Mouse (Mus musculus): ENCODE measurements around the gene Nars2.

Gene Nars2

GRCm38 (mm10) chr7:97071512-97071911 lies 120.2 kb downstream of the Nars2 start:
- no peak for DNase-seq (ENCODE audit: low read depth in 1 of 2, low spot score in 2 of 2)

GRCm38 (mm10) chr7:97072061-97072460 lies 120.8 kb downstream of the Nars2 start:
- DNase-seq (ENCODE audit: low read depth in 1 of 2, low spot score in 2 of 2) = no peak

GRCm38 (mm10) chr7:97074974-97075373 lies 123.7 kb downstream of the Nars2 start:
- no peak for DNase-seq (ENCODE audit: low read depth in 1 of 2, low spot score in 2 of 2)

GRCm38 (mm10) chr7:97076977-97077376 lies 125.7 kb downstream of the Nars2 start:
- no peak for DNase-seq (ENCODE audit: low read depth in 1 of 2, low spot score in 2 of 2)

GRCm38 (mm10) chr7:97078685-97079084 lies 127.4 kb downstream of the Nars2 start:
- no peak for DNase-seq (ENCODE audit: low read depth in 1 of 2, low spot score in 2 of 2)

- no peak for DNase-seq (ENCODE audit: low read depth in 1 of 2, low spot score in 2 of 2)
Measured at GRCm38 (mm10) chr7:97079145-97079544, 127.8 kb downstream of the Nars2 start.

- no peak for DNase-seq (ENCODE audit: low read depth in 1 of 2, low spot score in 2 of 2)
Measured at GRCm38 (mm10) chr7:97079651-97080365, 128.5 kb downstream of the Nars2 start.

GRCm38 (mm10) chr7:97080621-97081241 lies 129.4 kb downstream of the Nars2 start:
- DNase-seq (ENCODE audit: low read depth in 1 of 2, low spot score in 2 of 2) = no peak

- DNase-seq (ENCODE audit: low read depth in 1 of 2, low spot score in 2 of 2) = peak; percentile 12 to 64
Measured at GRCm38 (mm10) chr7:97081242-97081958, 130.1 kb downstream of the Nars2 start, which contains the start of gene Gab2. Gene Gab2 (plus strand): TSS chr7:97081586.

- no peak for DNase-seq (ENCODE audit: low read depth in 1 of 2, low spot score in 2 of 2)
Measured at GRCm38 (mm10) chr7:97081959-97082218, 130.6 kb downstream of the Nars2 start.

GRCm38 (mm10) chr7:97082219-97083101 lies 131.2 kb downstream of the Nars2 start:
- DNase-seq (ENCODE audit: low read depth in 1 of 2, low spot score in 2 of 2) = peak; percentile 48 to 66

GRCm38 (mm10) chr7:97083579-97083978 lies 132.3 kb downstream of the Nars2 start:
- DNase-seq (ENCODE audit: low read depth in 1 of 2, low spot score in 2 of 2) = no peak

- no peak for DNase-seq (ENCODE audit: low read depth in 1 of 2, low spot score in 2 of 2)
Measured at GRCm38 (mm10) chr7:97084181-97084580, 132.9 kb downstream of the Nars2 start.

- DNase-seq (ENCODE audit: low read depth in 1 of 2, low spot score in 2 of 2) = no peak
Measured at GRCm38 (mm10) chr7:97085291-97085690, 134.0 kb downstream of the Nars2 start.

GRCm38 (mm10) chr7:97094241-97094640 lies 142.9 kb downstream of the Nars2 start:
- DNase-seq (ENCODE audit: low read depth in 1 of 2, low spot score in 2 of 2) = no peak

GRCm38 (mm10) chr7:97108119-97108518 lies 156.8 kb downstream of the Nars2 start:
- no peak for DNase-seq (ENCODE audit: low read depth in 1 of 2, low spot score in 2 of 2)

Data from monocyte, adult 2 months (primary cell).